Mouse (Mus musculus) brain, adult 10 weeks (tissue): ENCODE data around the gene Vmn2r90. TPM values are rescaled to one million over a fixed set of nuclear protein-coding genes. Genes with fewer than 3 reads are reported as not detected.

Experiments
- polyA plus RNA-seq: library from polyadenylated mRNA; stranded (reverse); fragments of 350-450 nt; fragmentation: Illumina TruSeq; extraction: RNeasy Lipid Tissue Mini Kit (QIAGEN cat#74804); gene quantifications from one replicate; pipeline ENCODE4 v1.2.3, GENCODE M21; 2015; ENCODE audit warnings: low read depth, low replicate concordance

The Vmn2r90 gene
- polyA plus RNA-seq, result not detected

DNA sequence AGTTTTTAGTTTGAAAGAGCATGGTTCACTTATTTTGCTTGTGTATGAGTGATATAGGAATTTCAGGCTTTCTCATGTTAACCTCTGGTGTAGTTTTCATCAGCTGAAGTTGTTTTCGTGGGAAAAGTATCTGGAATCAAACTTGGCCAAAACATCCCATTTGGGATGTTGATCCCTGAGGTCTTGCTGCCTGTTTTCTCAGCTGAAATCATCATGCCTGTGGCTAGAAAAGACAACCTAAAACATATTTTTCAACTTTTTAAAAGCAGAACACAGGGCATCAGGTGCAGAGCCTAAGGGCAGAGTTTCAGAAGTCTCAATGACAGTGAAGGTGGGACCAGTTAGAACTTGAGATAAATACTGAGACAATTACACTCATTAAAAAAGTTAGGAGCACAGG, at the start of gene Vmn2r90:
TSS of gene Vmn2r90 (plus strand) at position 301 of the 400 bp plus-strand sequence.

Other genes starting within 250 kb of the Vmn2r90 start
- gene Lnpep, start 78.7 kb upstream of the Vmn2r90 start, polyA plus RNA-seq, result 29.4 TPM
- 51.8 TPM for gene Spaca6, start 123.4 kb downstream of the Vmn2r90 start, polyA plus RNA-seq
- 0.43 TPM for gene Has1, start 151.5 kb downstream of the Vmn2r90 start, polyA plus RNA-seq
- not detected for gene Fpr1, start 180.2 kb downstream of the Vmn2r90 start, polyA plus RNA-seq
- 0.48 TPM for gene Fpr2, start 184.1 kb downstream of the Vmn2r90 start, polyA plus RNA-seq
- gene Fpr3, start 184.1 kb downstream of the Vmn2r90 start, polyA plus RNA-seq, result not detected